Mouse (Mus musculus): ENCODE measurements around the gene Enox1.

DNA sequence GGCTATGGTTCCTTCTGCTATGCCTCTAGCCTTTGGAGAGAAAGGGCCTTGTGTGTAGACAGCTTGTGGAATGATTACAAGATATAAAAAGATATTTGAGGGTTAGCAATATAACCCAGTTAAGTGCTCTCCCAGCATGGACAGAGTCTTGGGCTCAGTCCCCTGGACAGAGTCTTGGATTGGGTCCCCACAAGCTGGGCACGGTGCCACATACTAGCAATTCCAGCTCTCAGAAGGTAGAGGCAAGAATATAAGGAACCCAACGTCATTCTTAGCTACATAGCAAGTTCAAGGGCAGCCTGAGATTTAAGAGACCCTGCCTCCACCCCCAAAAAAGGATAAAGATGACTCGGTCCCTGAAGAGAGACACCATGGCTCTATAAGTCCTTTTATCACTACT, 581.5 kb downstream of the Enox1 start:
- no peak for TF ChIP-seq CTCF (IDR thresholded peaks at IDR 0.05; ENCODE audit: low read depth, low read length)
- TF ChIP-seq POLR2A (IDR thresholded peaks at IDR 0.05; ENCODE audit: borderline replicate concordance, low read depth, low read length) = no peak
